Mouse (Mus musculus) thymus, postnatal 14 days (tissue): ENCODE data around the gene Clic6.

Experiments used
- DNase-seq: peaks from one replicate; pipeline ENCODE4 v3.0.0; 2021

The Clic6 gene

DNA sequence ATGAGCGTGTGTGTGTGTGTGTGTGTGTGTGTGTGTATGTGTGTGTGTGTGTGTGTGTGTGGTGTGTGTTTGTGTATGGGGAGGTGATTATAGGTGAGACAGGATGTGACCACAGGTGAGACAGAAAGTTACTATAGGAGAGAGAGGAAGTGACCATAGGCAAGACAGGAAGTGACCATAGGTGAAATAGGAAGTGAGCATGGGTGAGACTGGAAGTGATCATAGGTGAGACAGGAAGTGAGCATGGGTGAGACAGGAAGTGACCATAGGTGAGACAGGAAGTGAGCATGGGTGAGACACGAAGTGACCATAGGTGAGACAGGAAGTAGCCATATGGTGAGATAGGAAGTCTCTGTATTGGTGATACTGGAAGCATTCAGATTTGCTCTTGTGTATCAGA lies 49.7 kb downstream of the Clic6 start:
- no peak for DNase-seq

DNA sequence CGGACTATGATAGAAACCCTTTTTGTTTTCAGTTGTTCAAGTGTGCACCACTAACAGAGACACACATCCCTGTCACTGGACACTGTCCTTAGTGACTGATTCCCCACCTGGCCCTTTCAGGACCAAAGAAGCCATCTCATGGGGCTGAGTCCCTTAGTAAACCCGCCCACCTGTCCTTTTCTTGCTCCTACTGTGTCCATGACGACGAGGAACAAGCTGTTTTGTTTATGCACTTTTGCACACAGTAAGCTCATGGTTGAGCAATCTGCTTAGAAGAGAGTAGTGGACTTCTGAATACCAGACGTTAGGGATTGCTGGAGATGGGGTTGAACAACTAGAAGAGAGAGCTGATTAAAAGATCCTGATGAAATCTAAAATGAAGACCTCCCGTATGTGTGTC lies 52.8 kb downstream of the Clic6 start:
- no peak for DNase-seq

DNA sequence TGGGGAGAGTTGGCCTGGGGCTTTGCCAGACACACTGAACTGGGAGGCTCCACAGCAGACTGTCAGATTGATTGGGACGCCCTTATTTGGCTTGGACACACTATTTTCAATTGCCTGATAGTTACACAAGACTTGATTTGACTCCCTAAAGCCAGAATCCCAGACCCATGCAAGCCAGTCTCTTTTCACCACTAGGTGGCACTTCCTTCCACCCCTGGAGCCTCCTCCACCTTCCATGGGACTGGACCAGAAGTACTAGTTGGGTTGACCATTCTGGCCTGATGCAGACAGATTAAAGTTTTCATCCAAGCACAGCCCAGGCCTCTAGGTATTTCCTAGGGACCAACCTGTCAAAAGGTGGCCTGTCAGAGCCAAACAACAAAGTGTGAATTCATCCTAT lies 58.7 kb downstream of the Clic6 start:
- peak; percentile 30 for DNase-seq

DNA sequence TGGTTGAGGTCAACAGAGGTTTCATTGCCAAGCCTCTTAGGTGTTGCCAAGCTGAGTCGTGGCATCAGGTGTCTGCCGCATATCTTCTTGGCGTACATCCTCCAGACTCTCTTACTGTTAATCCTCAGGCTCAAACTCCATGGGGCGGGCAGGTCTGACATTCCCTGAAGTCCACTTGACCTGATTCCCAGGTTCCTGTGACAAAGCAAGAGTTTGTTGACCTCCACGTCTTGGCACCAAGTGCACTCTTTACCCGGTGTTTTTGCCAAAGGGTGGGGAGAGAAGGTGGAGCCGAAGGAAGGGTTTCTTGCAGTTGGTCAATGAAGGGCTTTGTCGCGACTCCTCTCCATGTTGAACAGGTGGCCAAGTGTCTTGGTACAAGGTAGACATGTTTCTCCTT lies 63.1 kb downstream of the Clic6 start:
- no peak for DNase-seq

DNA sequence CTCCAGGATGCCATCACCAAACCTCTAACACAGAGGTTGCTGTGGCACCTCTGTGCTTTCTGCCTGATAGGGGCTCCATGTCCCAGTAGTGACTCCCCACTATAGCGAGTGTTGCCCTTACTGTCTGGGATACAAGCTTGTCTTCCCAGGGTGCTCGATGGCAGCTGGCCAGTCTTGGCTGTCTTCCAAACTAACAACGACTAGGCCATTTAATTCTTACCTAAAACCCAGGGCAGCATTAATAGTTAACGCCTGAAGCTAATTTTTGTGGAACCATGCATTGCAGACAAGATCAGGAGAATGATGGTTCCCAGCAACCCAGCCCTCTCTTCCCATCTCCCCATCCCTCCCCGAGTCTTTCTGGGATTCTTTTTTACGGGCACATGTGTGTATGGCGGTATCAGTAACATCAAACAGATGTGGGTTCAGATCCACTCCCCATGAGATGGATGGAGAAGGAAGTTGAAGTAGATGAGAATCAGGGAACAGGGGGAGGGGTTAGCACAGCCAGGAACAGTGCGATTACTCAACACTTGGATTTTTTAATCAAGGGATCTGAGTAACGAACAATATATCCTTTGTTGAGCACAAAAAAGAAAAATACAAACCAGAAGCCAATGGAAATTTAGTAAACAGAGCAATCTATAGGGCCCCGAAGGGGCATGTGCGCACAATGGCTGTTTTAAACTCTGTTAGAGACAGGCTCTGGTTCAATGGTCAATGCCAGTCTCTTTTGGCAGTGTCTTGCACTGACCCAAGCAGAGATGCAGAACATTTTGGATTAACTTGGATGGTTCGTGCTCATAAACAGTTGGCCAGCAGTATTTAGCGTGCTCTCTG lies 66.0 kb downstream of the Clic6 start:
- DNase-seq = no peak

DNA sequence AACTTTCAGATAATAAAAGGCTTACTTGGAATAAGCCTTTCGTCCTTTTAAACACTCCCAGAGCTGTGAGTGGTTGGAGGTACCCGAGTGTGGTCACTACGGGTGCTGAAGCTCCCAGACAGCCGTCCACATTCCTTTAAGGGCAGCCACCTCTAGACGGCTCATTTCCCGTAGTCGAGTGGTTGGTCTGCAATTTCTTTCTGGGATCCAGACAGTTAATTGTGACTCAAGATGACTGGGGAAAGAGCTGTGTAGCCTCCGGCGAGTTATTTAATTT lies 66.5 kb downstream of the Clic6 start:
- no peak for DNase-seq

DNA sequence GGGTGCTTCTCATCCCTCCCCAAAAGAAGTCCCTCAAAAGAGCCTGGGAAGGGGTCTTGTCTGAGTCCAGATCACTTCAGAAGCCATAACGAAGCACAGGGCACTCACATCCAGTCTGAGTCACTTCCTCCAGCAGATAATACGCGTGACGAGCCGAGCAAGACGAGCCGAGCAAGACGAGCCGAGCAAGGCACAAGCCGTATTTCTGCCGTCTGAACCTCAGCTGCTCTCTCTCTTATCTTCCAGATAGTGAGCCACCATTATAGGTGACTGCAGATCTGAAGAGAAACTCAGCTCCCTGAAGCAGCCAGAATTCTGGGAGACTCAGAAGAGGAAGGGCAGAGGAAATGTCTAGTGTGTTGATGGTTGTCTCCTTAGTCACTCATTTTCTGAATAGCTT lies 67.3 kb downstream of the Clic6 start:
- DNase-seq = no peak

DNA sequence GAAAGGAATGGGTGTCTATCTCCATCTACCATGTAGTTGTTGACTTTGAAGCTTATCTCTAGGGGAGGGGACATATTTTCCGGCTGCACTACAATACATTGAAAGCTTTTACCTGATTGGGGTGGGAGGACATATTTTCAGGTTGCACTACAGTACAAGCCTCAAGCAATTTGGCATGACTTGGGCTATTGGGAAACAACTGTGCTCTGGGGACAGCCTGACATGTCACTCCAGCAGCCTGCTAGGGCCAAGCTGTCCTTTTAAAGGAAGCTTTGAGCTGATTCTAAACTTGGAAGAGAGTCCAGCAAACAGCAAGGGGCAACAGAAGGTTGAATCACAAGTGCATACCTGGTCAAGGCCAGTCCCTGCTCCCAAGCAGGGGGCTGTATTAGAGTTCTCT lies 69.5 kb downstream of the Clic6 start:
- DNase-seq = no peak

DNA sequence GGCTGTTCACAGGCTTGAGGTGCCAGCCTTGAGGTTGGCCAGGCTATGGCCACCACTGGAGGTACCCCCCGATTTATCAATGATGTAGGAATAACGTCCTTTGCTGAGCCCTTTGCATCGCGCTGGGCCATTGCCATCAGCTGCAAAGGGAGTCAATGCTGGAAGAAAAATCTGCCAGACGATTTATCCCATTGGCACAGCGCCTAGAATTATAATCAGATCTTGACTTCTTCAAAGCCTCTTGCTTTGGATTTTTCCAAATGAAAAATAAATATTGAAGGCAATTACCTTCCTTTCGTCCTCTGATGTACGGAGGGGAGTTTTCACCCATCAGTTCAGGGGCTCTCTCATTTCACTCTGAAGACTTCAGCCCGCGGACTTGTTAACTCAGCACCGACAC lies 79.8 kb downstream of the Clic6 start:
- no peak for DNase-seq

DNA sequence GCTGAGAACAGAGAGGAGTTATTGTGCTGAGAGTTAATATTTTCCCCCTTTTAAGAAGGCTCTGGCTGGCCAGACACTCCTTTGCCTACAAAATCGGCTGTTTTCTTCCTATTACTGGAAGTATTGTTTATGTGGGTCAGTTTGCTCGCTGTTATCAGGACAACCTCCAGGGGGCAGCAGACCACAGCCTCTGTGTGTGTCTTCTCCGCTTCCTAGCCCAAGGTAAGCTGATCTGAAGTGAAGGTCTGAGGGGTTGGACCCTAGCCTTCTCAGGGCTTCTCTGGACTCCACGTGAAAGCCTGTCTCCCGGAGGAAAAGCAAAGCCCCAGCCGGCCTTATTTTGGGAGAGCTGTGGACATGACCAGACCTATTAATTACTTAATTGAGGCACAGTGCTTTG lies 80.2 kb downstream of the Clic6 start:
- peak; percentile 85 for DNase-seq

DNA sequence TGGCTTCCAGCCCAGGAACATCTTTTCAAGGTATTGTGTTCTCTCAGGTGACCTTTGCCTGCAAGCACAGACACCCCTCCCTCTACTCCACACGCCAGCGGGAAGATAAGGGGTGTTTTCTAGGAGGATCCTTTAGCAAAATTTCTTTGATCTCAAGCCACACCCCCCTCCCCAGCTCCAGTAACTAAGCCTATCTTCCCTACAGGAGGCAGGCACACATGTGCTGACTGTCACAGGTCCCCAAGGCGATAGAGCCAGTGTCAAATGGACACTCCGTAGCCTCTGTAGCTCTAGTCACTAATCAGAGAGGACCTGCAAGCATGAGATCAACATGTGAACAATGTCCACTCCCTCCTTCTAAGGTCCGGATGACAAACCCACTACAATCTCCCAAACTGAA lies 80.6 kb downstream of the Clic6 start:
- no peak for DNase-seq

DNA sequence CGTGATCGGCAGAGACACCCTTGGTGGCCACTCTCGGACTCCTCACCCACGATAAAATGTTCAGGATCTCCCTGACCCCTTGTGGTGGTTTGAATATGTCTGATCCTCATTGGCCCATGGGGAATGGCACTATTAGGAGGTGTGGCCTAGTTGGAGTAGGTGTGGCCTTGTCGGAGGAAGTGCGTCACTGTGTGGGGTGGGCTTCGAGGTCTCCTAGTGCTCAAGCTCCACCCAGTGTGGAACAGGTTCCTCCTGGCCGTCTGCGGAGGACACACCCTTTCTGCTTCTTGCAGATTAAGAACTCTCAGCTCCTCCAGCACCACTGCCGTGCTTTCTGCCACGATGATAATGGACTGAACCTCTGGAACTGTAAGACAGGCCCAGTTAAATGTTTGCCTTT lies 85.7 kb downstream of the Clic6 start:
- no peak for DNase-seq

DNA sequence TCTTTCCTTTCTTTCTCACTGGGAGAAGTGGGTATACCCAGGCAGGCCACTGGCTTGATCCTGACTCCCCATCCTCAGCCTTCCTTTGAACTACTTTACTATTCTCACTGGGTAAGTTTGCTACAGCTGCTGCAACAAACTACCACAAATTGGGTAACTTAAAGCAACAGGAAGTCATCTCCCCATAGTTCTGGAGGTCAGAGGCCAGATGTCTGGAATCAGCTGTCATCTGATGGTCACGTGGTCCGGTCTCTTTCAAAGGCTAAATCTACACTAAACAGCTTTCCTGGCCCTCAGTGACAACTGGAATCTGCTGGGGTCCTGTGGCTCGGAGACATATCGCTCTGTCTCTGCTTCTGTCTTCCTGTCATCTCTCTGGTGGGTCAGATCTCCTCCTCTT lies 87.7 kb downstream of the Clic6 start:
- no peak for DNase-seq

DNA sequence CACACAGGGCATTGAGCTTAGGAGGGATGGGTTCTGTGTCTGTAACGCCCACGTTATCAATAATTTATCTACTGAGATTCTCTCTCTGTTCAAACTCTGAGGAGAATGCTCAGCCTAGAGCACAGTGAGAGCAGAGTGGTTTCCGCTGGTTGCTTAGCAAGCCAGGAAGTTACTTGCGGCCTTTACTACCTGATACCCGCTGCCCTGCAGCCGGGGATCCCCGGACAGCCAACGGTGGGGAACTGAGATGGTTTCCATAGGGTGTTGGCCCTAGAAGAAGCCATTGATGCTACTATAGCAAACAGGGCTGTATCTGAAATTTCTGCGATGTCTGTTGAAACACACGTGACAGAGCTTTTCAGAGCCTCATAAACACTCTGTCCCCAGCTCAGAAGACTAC lies 90.3 kb downstream of the Clic6 start:
- DNase-seq = no peak

DNA sequence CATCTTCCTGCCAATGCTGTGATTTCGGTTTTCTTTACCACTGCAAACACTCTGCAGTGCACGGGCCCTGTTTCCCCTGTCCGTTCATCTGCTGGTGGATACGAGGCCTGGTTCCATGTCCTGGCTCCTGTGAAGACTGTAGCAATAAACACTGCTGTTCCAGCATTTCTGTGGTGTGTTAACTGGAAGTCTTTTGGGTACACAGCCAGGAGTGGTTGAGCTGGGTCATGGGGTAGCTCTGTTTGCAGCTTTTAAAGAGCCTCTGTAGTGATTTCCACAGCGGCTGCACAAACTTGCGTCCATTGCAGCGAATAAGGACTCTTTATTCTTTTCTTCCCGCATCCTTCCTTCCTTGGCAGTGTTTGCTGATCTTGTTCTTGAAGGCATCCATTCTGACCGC lies 91.8 kb downstream of the Clic6 start:
- no peak for DNase-seq

DNA sequence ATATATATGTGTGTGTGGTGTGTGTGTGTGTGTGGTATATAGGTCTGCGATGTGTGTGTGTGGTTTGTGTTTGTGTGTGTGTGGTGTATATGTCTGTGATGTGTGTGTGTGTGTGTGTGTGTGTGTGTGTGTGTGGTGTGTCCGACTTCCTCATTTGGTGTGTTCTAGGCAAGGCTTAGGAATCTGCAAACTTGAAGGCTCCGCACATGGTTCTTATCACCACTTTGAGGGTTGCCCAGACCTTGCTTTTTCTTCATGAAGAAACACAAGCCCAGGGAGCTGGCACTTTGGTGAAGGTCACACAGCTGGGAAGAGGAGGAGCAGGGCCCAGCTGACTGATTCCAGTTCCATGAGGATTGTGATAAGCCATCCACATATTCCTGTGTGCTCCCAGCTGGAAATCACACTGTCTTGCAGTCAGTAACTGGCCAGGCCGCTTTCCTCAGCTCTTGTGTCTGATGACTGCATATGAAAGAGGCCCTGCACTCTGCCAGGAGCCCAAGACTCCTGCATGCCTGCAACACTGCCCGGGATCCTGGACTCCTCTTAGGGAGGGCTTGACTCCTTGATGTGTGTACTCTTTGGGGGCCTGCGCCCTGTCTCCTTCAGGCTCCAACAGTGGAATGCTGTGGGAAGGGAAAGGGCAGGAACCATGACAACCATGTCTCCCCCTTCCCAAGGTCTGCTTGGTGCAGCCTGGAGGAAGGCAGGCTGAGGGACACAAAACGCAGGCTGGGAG lies 93.5 kb downstream of the Clic6 start:
- no peak for DNase-seq

DNA sequence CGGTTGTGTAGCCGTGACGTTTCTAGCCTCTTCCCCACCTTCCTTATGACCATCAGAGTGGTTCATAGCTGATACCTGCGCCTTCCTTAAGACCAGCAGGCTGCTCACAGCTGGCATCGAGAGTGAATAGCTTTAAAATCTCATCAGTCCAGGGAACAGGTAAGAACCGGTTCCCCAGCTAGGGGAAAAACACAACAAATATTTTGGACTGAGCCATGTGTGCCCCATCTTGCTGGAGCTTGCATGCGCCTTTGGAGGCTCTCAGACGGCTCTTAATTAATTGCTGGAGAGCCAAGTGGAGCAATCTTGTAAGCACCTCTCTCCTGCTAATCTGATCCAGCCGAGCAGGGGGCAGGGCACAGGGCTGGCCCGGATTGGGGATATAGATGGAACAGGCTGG lies 95.4 kb downstream of the Clic6 start:
- no peak for DNase-seq

DNA sequence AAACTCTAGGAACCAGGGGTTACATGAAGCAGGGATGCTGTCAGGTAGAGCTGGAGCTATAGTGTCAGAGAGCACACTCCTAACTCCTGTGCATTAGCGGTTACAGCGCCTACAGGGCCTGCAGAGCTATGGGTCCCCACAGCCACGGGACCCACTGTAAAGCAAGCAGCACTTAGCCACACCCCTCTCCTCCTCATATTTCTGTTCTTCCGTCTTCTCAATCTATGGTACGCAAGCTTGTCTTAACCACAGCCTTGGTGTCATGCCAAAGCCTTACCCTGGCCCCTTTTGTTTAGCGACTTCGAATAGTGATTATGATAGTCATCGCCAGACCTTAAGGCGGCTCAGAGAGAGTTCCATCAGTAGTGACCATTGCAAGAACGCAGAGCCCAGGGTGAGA lies 96.2 kb downstream of the Clic6 start:
- no peak for DNase-seq

DNA sequence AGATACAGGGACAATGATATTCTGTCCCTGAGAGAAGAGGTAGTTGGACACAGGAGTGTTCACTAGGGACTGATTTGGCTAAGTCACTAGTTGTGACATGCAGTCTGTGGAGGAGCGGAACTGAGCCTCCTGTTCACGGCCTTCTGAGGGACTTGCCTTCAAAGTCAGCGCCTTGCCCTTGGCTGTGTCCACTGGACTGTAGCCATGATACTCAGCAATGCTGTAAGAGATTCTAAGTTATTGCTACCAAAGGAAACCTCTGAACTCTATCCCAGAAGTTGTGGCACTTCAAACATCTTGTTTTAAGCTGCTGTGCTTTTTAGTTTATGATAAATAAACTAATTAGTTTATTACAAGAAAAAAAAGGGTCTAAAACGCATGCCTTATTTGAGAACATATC lies 102.3 kb downstream of the Clic6 start:
- DNase-seq = no peak
